Mouse (Mus musculus): ENCODE results near the gene Map4k2.
A peak's percentile ranks its signal among the peaks of the same experiment; 100 is the strongest.

- TF ChIP-seq CTCF (IDR thresholded peaks at IDR 0.05; ENCODE audit: borderline replicate concordance, control insufficient read depth, extremely low read depth, insufficient read depth, low read length, poor library complexity) (peak; percentile 85), POLR2A (IDR thresholded peaks at IDR 0.05; ENCODE audit: control insufficient read depth, extremely low read depth, insufficient read depth, low read length, poor library complexity) (no peak)
These were observed 32.8 kb downstream of the Map4k2 start for GRCm38 (mm10) chr19:6373539-6374400.

All from thymus, adult 2 months (tissue).